Mouse (Mus musculus): ENCODE data around the gene Gcnt4.
"Not testable (repeated sequence)": the region's sequence is repeated elsewhere in the genome, so short reads cannot be mapped to it uniquely, and the experiment has no call there.

The Gcnt4 gene

GRCm38 (mm10) chr13:96923999-96924961 is at the start of gene Gcnt4:
Gcnt4 (plus strand) TSS chr13:96924689.
- DNase-seq (ENCODE audit: low read depth, low spot score): peak; percentile 29

GRCm38 (mm10) chr13:96878220-96879057 is 46.0 kb upstream of the Gcnt4 start:
- DNase-seq (ENCODE audit: low read depth, low spot score): no peak

- no peak for DNase-seq (ENCODE audit: low read depth, low spot score)
Observed at GRCm38 (mm10) chr13:96884534-96884933, 40.0 kb upstream of the Gcnt4 start.

- no peak for DNase-seq (ENCODE audit: low read depth, low spot score)
Observed at GRCm38 (mm10) chr13:96889985-96890384, 34.5 kb upstream of the Gcnt4 start.

GRCm38 (mm10) chr13:96895144-96895543 is 29.3 kb upstream of the Gcnt4 start:
- no peak for DNase-seq (ENCODE audit: low read depth, low spot score)

- DNase-seq (ENCODE audit: low read depth, low spot score): no peak
Observed at GRCm38 (mm10) chr13:96906717-96907116, 17.8 kb upstream of the Gcnt4 start.

- no peak for DNase-seq (ENCODE audit: low read depth, low spot score)
Observed at GRCm38 (mm10) chr13:96911202-96911601, 13.3 kb upstream of the Gcnt4 start.

- not testable (repeated sequence) for DNase-seq (ENCODE audit: low read depth, low spot score)
Observed at GRCm38 (mm10) chr13:96923134-96923533, 1.4 kb upstream of the Gcnt4 start.

GRCm38 (mm10) chr13:96924985-96925745 is 676 bp downstream of the Gcnt4 start:
- DNase-seq (ENCODE audit: low read depth, low spot score): peak; percentile 23

- no peak for DNase-seq (ENCODE audit: low read depth, low spot score)
Observed at GRCm38 (mm10) chr13:96925991-96926725, 1.7 kb downstream of the Gcnt4 start.

- no peak for DNase-seq (ENCODE audit: low read depth, low spot score)
Observed at GRCm38 (mm10) chr13:96927781-96928180, 3.3 kb downstream of the Gcnt4 start.

- no peak for DNase-seq (ENCODE audit: low read depth, low spot score)
Observed at GRCm38 (mm10) chr13:96928432-96929039, 4.0 kb downstream of the Gcnt4 start.

GRCm38 (mm10) chr13:96932745-96933144 is 8.3 kb downstream of the Gcnt4 start:
- no peak for DNase-seq (ENCODE audit: low read depth, low spot score)

- no peak for DNase-seq (ENCODE audit: low read depth, low spot score)
Observed at GRCm38 (mm10) chr13:96933367-96933766, 8.9 kb downstream of the Gcnt4 start.

GRCm38 (mm10) chr13:96936173-96936777 is 11.8 kb downstream of the Gcnt4 start:
- no peak for DNase-seq (ENCODE audit: low read depth, low spot score)

- DNase-seq (ENCODE audit: low read depth, low spot score): no peak
Observed at GRCm38 (mm10) chr13:96937059-96937558, 12.6 kb downstream of the Gcnt4 start.

GRCm38 (mm10) chr13:96939680-96940079 is 15.2 kb downstream of the Gcnt4 start:
- no peak for DNase-seq (ENCODE audit: low read depth, low spot score)

- DNase-seq (ENCODE audit: low read depth, low spot score): not testable (repeated sequence)
Observed at GRCm38 (mm10) chr13:96941481-96941880, 17.0 kb downstream of the Gcnt4 start.

- DNase-seq (ENCODE audit: low read depth, low spot score): no peak
Observed at GRCm38 (mm10) chr13:96943571-96943970, 19.1 kb downstream of the Gcnt4 start.

- DNase-seq (ENCODE audit: low read depth, low spot score): no peak
Observed at GRCm38 (mm10) chr13:96945748-96946147, 21.3 kb downstream of the Gcnt4 start.

All from CD4-positive helper T cell, adult 2 months (primary cell).